Mouse (Mus musculus) liver, postnatal 0 days (tissue): ENCODE data around the gene Col4a2.

Experiments
- CTCF ChIP-seq: sonication (generic); IDR thresholded peaks from 2 replicates; pipeline ENCODE4 v1.5.1; 2016; ENCODE audit warnings: antibody characterized with exemption, low read depth
- EP300 ChIP-seq: IDR thresholded peaks from 2 replicates; pipeline ENCODE4 v1.6.1; 2016; ENCODE audit warnings: antibody characterized with exemption, low read depth, mild to moderate bottlenecking

DNA sequence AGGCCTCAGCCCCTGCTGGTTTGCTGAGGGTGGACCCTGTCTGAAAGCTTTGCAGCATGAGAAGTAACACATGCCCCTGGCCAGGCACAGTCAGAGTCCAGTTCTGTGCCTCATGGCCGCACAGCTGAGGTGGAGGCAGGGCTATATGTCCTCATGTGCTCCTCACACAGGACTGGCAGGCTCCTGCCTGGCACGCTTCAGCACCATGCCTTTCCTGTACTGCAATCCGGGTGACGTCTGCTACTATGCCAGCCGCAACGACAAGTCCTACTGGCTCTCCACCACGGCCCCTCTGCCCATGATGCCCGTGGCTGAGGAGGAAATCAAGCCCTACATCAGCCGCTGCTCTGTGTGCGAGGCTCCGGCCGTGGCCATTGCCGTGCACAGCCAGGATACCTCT is 133.2 kb downstream of the Col4a2 start:
- no peak for TF ChIP-seq CTCF
- TF ChIP-seq EP300: no peak
